Mouse (Mus musculus): ENCODE measurements around the gene Gdf11. TPM values are rescaled to one million over a fixed set of nuclear protein-coding genes. Genes with fewer than 3 reads are reported as not detected.

Gdf11 gene
- total RNA-seq, 2 experiments from 2014 or later: 3.1 to 4.0 TPM

GRCm38 (mm10) chr10:128897501-128897900, 6.0 kb upstream of the Gdf11 start:
- DNase-seq: no peak
- intact Hi-C loops (cut with DNase I): loop anchor here (5.0 kb wide), 1 partner anchor 80 kb away; no protein-coding TSS in a partner anchor

GRCm38 (mm10) chr10:128896807-128897206, 5.3 kb upstream of the Gdf11 start:
- intact Hi-C loops (cut with DNase I): loop anchor here (5.0 kb wide), 1 partner anchor 80 kb away; no protein-coding TSS in a partner anchor
- DNase-seq: no peak

- intact Hi-C loops (cut with DNase I): loop anchor here (1.0 to 5.0 kb wide), 3 partner anchors 51 to 165 kb away; no protein-coding TSS in a partner anchor
- peak; percentile 26 to 40 for DNase-seq
These were observed 4.6 kb upstream of the Gdf11 start for GRCm38 (mm10) chr10:128895952-128896693.

GRCm38 (mm10) chr10:128895437-128895836, 3.9 kb upstream of the Gdf11 start:
- intact Hi-C loops (cut with DNase I): loop anchor here (1.0 to 5.0 kb wide), 3 partner anchors 50 to 165 kb away; no protein-coding TSS in a partner anchor
- peak; percentile 89 to 92 for DNase-seq

- intact Hi-C loops (cut with DNase I): no loop called here
These were observed 728 bp upstream of the Gdf11 start for GRCm38 (mm10) chr10:128892246-128892645.

GRCm38 (mm10) chr10:128890383-128891295, 879 bp downstream of the Gdf11 start:
- intact Hi-C loops (cut with DNase I): no loop called here
- peak in 1 of 2 experiments; percentile 36 for DNase-seq

More at GRCm38 (mm10) chr10:128892246-128892645, 728 bp upstream of the Gdf11 start:
- peak in 1 of 2 experiments; percentile 14 for DNase-seq

- intact Hi-C loops (cut with DNase I): no loop called here
- DNase-seq: no peak
These were observed 1.7 kb downstream of the Gdf11 start for GRCm38 (mm10) chr10:128889846-128890245.

GRCm38 (mm10) chr10:128888941-128889827, 2.3 kb downstream of the Gdf11 start:
- peak; percentile 20 to 28 for DNase-seq

GRCm38 (mm10) chr10:128882067-128882466, 9.5 kb downstream of the Gdf11 start:
- no peak for DNase-seq
- intact Hi-C loops (cut with DNase I): no loop called here

More at GRCm38 (mm10) chr10:128888941-128889827, 2.3 kb downstream of the Gdf11 start:
- intact Hi-C loops (cut with DNase I): no loop called here

GRCm38 (mm10) chr10:128878811-128879210, 12.7 kb downstream of the Gdf11 start:
- intact Hi-C loops (cut with DNase I): no loop called here
- DNase-seq: no peak

- intact Hi-C loops (cut with DNase I): no loop called here
- DNase-seq: no peak
These were observed 13.2 kb downstream of the Gdf11 start for GRCm38 (mm10) chr10:128878291-128878690.

- intact Hi-C loops (cut with DNase I): no loop called here
- no peak for DNase-seq
These were observed 21.2 kb downstream of the Gdf11 start for GRCm38 (mm10) chr10:128870341-128870740.

GRCm38 (mm10) chr10:128866518-128866917, 25.0 kb downstream of the Gdf11 start:
- intact Hi-C loops (cut with DNase I): no loop called here
- no peak for DNase-seq

- DNase-seq: no peak
- intact Hi-C loops (cut with DNase I): no loop called here
These were observed 25.5 kb downstream of the Gdf11 start for GRCm38 (mm10) chr10:128866042-128866441.

GRCm38 (mm10) chr10:128861176-128861575, 30.3 kb downstream of the Gdf11 start:
- intact Hi-C loops (cut with DNase I): no loop called here
- no peak for DNase-seq

GRCm38 (mm10) chr10:128850339-128850738, 41.2 kb downstream of the Gdf11 start:
- no peak for DNase-seq
- intact Hi-C loops (cut with DNase I): no loop called here

- no peak for DNase-seq
- intact Hi-C loops (cut with DNase I): no loop called here
These were observed 43.1 kb downstream of the Gdf11 start for GRCm38 (mm10) chr10:128848426-128848825.

GRCm38 (mm10) chr10:128846664-128847063, 44.9 kb downstream of the Gdf11 start:
- intact Hi-C loops (cut with DNase I): no loop called here
- no peak for DNase-seq

- peak; percentile 22 to 36 for DNase-seq
- intact Hi-C loops (cut with DNase I): loop anchor here (1.0 to 2.0 kb wide), 2 partner anchors 50 to 131 kb away; no protein-coding TSS in a partner anchor
These were observed 46.0 kb downstream of the Gdf11 start for GRCm38 (mm10) chr10:128845516-128845915.

- DNase-seq: no peak
- intact Hi-C loops (cut with DNase I): no loop called here
These were observed 48.3 kb downstream of the Gdf11 start for GRCm38 (mm10) chr10:128843260-128843659.

All from heart, postnatal 10 days (tissue).